Mouse (Mus musculus): ENCODE results near the gene Ascl2. TPM values are rescaled to one million over a fixed set of nuclear protein-coding genes. Genes with fewer than 3 reads are reported as not detected.

Ascl2 gene
- polyA plus RNA-seq, 1 experiment from 2014 or later = 0.98 TPM

- peak; percentile 26 for ATAC-seq
- peaks cover 22% of the 10 kb centered on the region for H3K4me1 ChIP-seq (replicated peaks; ENCODE audit: control insufficient read depth, insufficient read depth, low read length)
Measured at GRCm38 (mm10) chr7:142967414-142967883, 1.6 kb downstream of the Ascl2 start.

GRCm38 (mm10) chr7:142959752-142960151, 9.3 kb downstream of the Ascl2 start:
- Histone ChIP-seq H3K36me3 (ENCODE audit: control insufficient read depth, insufficient read depth) (no peaks in the 10 kb centered on the region), H3K4me3 (replicated peaks; ENCODE audit: low read length) (no peak overlapping the region), H3K4me2 (ENCODE audit: low read length) (no peak overlapping the region), H3K4me1 (replicated peaks; ENCODE audit: control insufficient read depth, insufficient read depth, low read length) (no peaks in the 10 kb centered on the region), H3K9ac (replicated peaks; ENCODE audit: low read depth, low read length) (no peak overlapping the region), H3K27me3 (replicated peaks; ENCODE audit: control insufficient read depth, insufficient read depth, low read length) (0 out of 2 replicates have a peak, but pooled peaks cover under 1% of the 10 kb centered on the region), H3K9me3 (ENCODE audit: control insufficient read depth, low read length) (no peaks in the 10 kb centered on the region), H3K27ac (ENCODE audit: low read length) (no peak overlapping the region)
- no peak for ATAC-seq
- 62% methylated on average over 4 of the region's 4 CpGs for WGBS

More at GRCm38 (mm10) chr7:142967414-142967883, 1.6 kb downstream of the Ascl2 start:
- Histone ChIP-seq H3K27ac (ENCODE audit: low read length) (no peak overlapping the region), H3K4me2 (ENCODE audit: low read length) (peak overlapping the region; percentile 85), H3K4me3 (replicated peaks; ENCODE audit: low read length) (peak overlapping the region; percentile 52), H3K36me3 (ENCODE audit: control insufficient read depth, insufficient read depth) (no peaks in the 10 kb centered on the region), H3K9me3 (ENCODE audit: control insufficient read depth, low read length) (no peaks in the 10 kb centered on the region), H3K9ac (replicated peaks; ENCODE audit: low read depth, low read length) (peak overlapping the region; percentile 50; the same call in 1 of the 2 replicates), H3K27me3 (replicated peaks; ENCODE audit: control insufficient read depth, insufficient read depth, low read length) (peaks cover 63% of the 10 kb centered on the region)
- WGBS = 0% methylated on average over 36 of the region's 36 CpGs

- no peaks in the 10 kb centered on the region for H3K4me1 ChIP-seq (replicated peaks; ENCODE audit: control insufficient read depth, insufficient read depth, low read length)
- no peaks in the 10 kb centered on the region for H3K27me3 ChIP-seq (replicated peaks; ENCODE audit: control insufficient read depth, insufficient read depth, low read length)
- WGBS = 96% methylated on average over 1 of the region's 1 CpGs
- no peak overlapping the region for H3K9ac ChIP-seq (replicated peaks; ENCODE audit: low read depth, low read length)
- no peaks in the 10 kb centered on the region for H3K36me3 ChIP-seq (ENCODE audit: control insufficient read depth, insufficient read depth)
- ATAC-seq = no peak
- no peak overlapping the region for H3K4me2 ChIP-seq (ENCODE audit: low read length)
- no peaks in the 10 kb centered on the region for H3K9me3 ChIP-seq (ENCODE audit: control insufficient read depth, low read length)
- no peak overlapping the region for H3K4me3 ChIP-seq (replicated peaks; ENCODE audit: low read length)
- no peak overlapping the region for H3K27ac ChIP-seq (ENCODE audit: low read length)
Measured at GRCm38 (mm10) chr7:142958817-142959216, 10.2 kb downstream of the Ascl2 start.

GRCm38 (mm10) chr7:142956018-142956417, 13.0 kb downstream of the Ascl2 start:
- Histone ChIP-seq H3K27me3 (replicated peaks; ENCODE audit: control insufficient read depth, insufficient read depth, low read length) (no peaks in the 10 kb centered on the region), H3K36me3 (ENCODE audit: control insufficient read depth, insufficient read depth) (no peaks in the 10 kb centered on the region), H3K4me2 (ENCODE audit: low read length) (no peak overlapping the region), H3K9ac (replicated peaks; ENCODE audit: low read depth, low read length) (no peak overlapping the region), H3K9me3 (ENCODE audit: control insufficient read depth, low read length) (no peaks in the 10 kb centered on the region), H3K27ac (ENCODE audit: low read length) (no peak overlapping the region), H3K4me3 (replicated peaks; ENCODE audit: low read length) (no peak overlapping the region), H3K4me1 (replicated peaks; ENCODE audit: control insufficient read depth, insufficient read depth, low read length) (no peaks in the 10 kb centered on the region)
- 64% methylated on average over 2 of the region's 2 CpGs for WGBS
- no peak for ATAC-seq

- no peak overlapping the region for H3K9ac ChIP-seq (replicated peaks; ENCODE audit: low read depth, low read length)
- no peaks in the 10 kb centered on the region for H3K27me3 ChIP-seq (replicated peaks; ENCODE audit: control insufficient read depth, insufficient read depth, low read length)
- H3K4me3 ChIP-seq (replicated peaks; ENCODE audit: low read length) = no peak overlapping the region
- WGBS = 0% methylated on average over 1 of the region's 1 CpGs
- ATAC-seq = no peak
- H3K4me2 ChIP-seq (ENCODE audit: low read length) = no peak overlapping the region
- H3K36me3 ChIP-seq (ENCODE audit: control insufficient read depth, insufficient read depth) = no peaks in the 10 kb centered on the region
- H3K27ac ChIP-seq (ENCODE audit: low read length) = no peak overlapping the region
- H3K9me3 ChIP-seq (ENCODE audit: control insufficient read depth, low read length) = no peaks in the 10 kb centered on the region
- H3K4me1 ChIP-seq (replicated peaks; ENCODE audit: control insufficient read depth, insufficient read depth, low read length) = no peaks in the 10 kb centered on the region
Measured at GRCm38 (mm10) chr7:142949568-142949967, 19.5 kb downstream of the Ascl2 start.

GRCm38 (mm10) chr7:142937631-142938030, 31.4 kb downstream of the Ascl2 start:
- Histone ChIP-seq H3K9ac (replicated peaks; ENCODE audit: low read depth, low read length) (no peak overlapping the region), H3K4me3 (replicated peaks; ENCODE audit: low read length) (no peak overlapping the region), H3K36me3 (ENCODE audit: control insufficient read depth, insufficient read depth) (no peaks in the 10 kb centered on the region), H3K27me3 (replicated peaks; ENCODE audit: control insufficient read depth, insufficient read depth, low read length) (no peaks in the 10 kb centered on the region), H3K27ac (ENCODE audit: low read length) (no peak overlapping the region), H3K4me2 (ENCODE audit: low read length) (no peak overlapping the region), H3K9me3 (ENCODE audit: control insufficient read depth, low read length) (no peaks in the 10 kb centered on the region), H3K4me1 (replicated peaks; ENCODE audit: control insufficient read depth, insufficient read depth, low read length) (no peaks in the 10 kb centered on the region)
- no peak for ATAC-seq

- Histone ChIP-seq H3K4me3 (replicated peaks; ENCODE audit: low read length) (no peak overlapping the region), H3K9me3 (ENCODE audit: control insufficient read depth, low read length) (no peaks in the 10 kb centered on the region), H3K27ac (ENCODE audit: low read length) (no peak overlapping the region), H3K4me1 (replicated peaks; ENCODE audit: control insufficient read depth, insufficient read depth, low read length) (no peaks in the 10 kb centered on the region), H3K9ac (replicated peaks; ENCODE audit: low read depth, low read length) (no peak overlapping the region), H3K36me3 (ENCODE audit: control insufficient read depth, insufficient read depth) (no peaks in the 10 kb centered on the region), H3K4me2 (ENCODE audit: low read length) (no peak overlapping the region), H3K27me3 (replicated peaks; ENCODE audit: control insufficient read depth, insufficient read depth, low read length) (no peaks in the 10 kb centered on the region)
- WGBS = 91% methylated on average over 14 of the region's 14 CpGs
- no peak for ATAC-seq
Measured at GRCm38 (mm10) chr7:142935708-142936107, 33.4 kb downstream of the Ascl2 start.

- Histone ChIP-seq H3K27me3 (replicated peaks; ENCODE audit: control insufficient read depth, insufficient read depth, low read length) (no peaks in the 10 kb centered on the region), H3K9ac (replicated peaks; ENCODE audit: low read depth, low read length) (no peak overlapping the region)
- no peak for ATAC-seq
Measured at GRCm38 (mm10) chr7:142932469-142932868, 36.6 kb downstream of the Ascl2 start.

GRCm38 (mm10) chr7:142931028-142931427, 38.0 kb downstream of the Ascl2 start, which contains the start of gene Th:
Gene Th (minus strand): TSS chr7:142931128.
- no peak within 1 kb of the TSS for H3K4me2 ChIP-seq (ENCODE audit: low read length)
- no peak within 1 kb of the TSS for H3K4me3 ChIP-seq (replicated peaks; ENCODE audit: low read length)
- 85% methylated on average over 3 of the region's 3 CpGs for WGBS
- no peak within 1 kb of the TSS for H3K9ac ChIP-seq (replicated peaks; ENCODE audit: low read depth, low read length)
- H3K27me3 ChIP-seq (replicated peaks; ENCODE audit: control insufficient read depth, insufficient read depth, low read length) = no peaks in the 10 kb centered on the region
- no peak for ATAC-seq
- H3K9me3 ChIP-seq (ENCODE audit: control insufficient read depth, low read length) = no peaks in the 10 kb centered on the region
- H3K36me3 ChIP-seq (ENCODE audit: control insufficient read depth, insufficient read depth) = no peaks in the 10 kb centered on the region
- no peak within 1 kb of the TSS for H3K27ac ChIP-seq (ENCODE audit: low read length)
- no peaks in the 10 kb centered on the region for H3K4me1 ChIP-seq (replicated peaks; ENCODE audit: control insufficient read depth, insufficient read depth, low read length)

More at GRCm38 (mm10) chr7:142932469-142932868, 36.6 kb downstream of the Ascl2 start:
- WGBS = 66% methylated on average over 3 of the region's 3 CpGs
- Histone ChIP-seq H3K4me2 (ENCODE audit: low read length) (no peak overlapping the region), H3K4me3 (replicated peaks; ENCODE audit: low read length) (no peak overlapping the region), H3K27ac (ENCODE audit: low read length) (no peak overlapping the region), H3K36me3 (ENCODE audit: control insufficient read depth, insufficient read depth) (no peaks in the 10 kb centered on the region), H3K9me3 (ENCODE audit: control insufficient read depth, low read length) (no peaks in the 10 kb centered on the region), H3K4me1 (replicated peaks; ENCODE audit: control insufficient read depth, insufficient read depth, low read length) (no peaks in the 10 kb centered on the region)

- Histone ChIP-seq H3K4me2 (ENCODE audit: low read length) (no peak overlapping the region), H3K27me3 (replicated peaks; ENCODE audit: control insufficient read depth, insufficient read depth, low read length) (no peaks in the 10 kb centered on the region), H3K27ac (ENCODE audit: low read length) (no peak overlapping the region), H3K4me1 (replicated peaks; ENCODE audit: control insufficient read depth, insufficient read depth, low read length) (no peaks in the 10 kb centered on the region), H3K36me3 (ENCODE audit: control insufficient read depth, insufficient read depth) (no peaks in the 10 kb centered on the region), H3K9ac (replicated peaks; ENCODE audit: low read depth, low read length) (no peak overlapping the region), H3K4me3 (replicated peaks; ENCODE audit: low read length) (no peak overlapping the region), H3K9me3 (ENCODE audit: control insufficient read depth, low read length) (no peaks in the 10 kb centered on the region)
- 86% methylated on average over 2 of the region's 2 CpGs for WGBS
- no peak for ATAC-seq
Measured at GRCm38 (mm10) chr7:142929516-142929915, 39.5 kb downstream of the Ascl2 start.

All from forebrain, embryonic 16.5 days (tissue).